Mouse (Mus musculus): ENCODE data around the gene Myocos.
"Not testable (repeated sequence)": the region's sequence is repeated elsewhere in the genome, so short reads cannot be mapped to it uniquely, and the experiment has no call there.

Myocos gene

GRCm38 (mm10) chr1:162658119-162658518 is at the start of gene Myocos:
Gene Myocos (minus strand): TSS chr1:162658219.
- DNase-seq, result no peak

GRCm38 (mm10) chr1:162700389-162701066 is 42.5 kb upstream of the Myocos start:
- no peak for DNase-seq

- no peak for DNase-seq
These were observed 39.8 kb upstream of the Myocos start for GRCm38 (mm10) chr1:162697866-162698265.

- DNase-seq, result no peak
These were observed 35.7 kb upstream of the Myocos start for GRCm38 (mm10) chr1:162693721-162694120.

GRCm38 (mm10) chr1:162665486-162666174 is 7.6 kb upstream of the Myocos start:
- peak; percentile 4 for DNase-seq

- DNase-seq, result peak; percentile 67
These were observed 6.9 kb upstream of the Myocos start for GRCm38 (mm10) chr1:162664826-162665475.

- DNase-seq, result no peak
These were observed 2.3 kb upstream of the Myocos start for GRCm38 (mm10) chr1:162660276-162660860.

- no peak for DNase-seq
These were observed 9.6 kb downstream of the Myocos start for GRCm38 (mm10) chr1:162648416-162648815.

- DNase-seq, result no peak
These were observed 11.8 kb downstream of the Myocos start for GRCm38 (mm10) chr1:162646083-162646686.

GRCm38 (mm10) chr1:162643752-162644151 is 14.3 kb downstream of the Myocos start:
- peak; percentile 23 for DNase-seq

GRCm38 (mm10) chr1:162642591-162642990 is 15.4 kb downstream of the Myocos start:
- no peak for DNase-seq

- no peak for DNase-seq
These were observed 18.2 kb downstream of the Myocos start for GRCm38 (mm10) chr1:162639861-162640260.

GRCm38 (mm10) chr1:162639051-162639750 is 18.8 kb downstream of the Myocos start, which contains the start of gene Myoc:
Gene Myoc (plus strand): TSS chr1:162639155.
- DNase-seq, result no peak

- no peak for DNase-seq
These were observed 19.5 kb downstream of the Myocos start for GRCm38 (mm10) chr1:162638535-162638934.

GRCm38 (mm10) chr1:162636516-162636915 is 21.5 kb downstream of the Myocos start:
- no peak for DNase-seq

GRCm38 (mm10) chr1:162635291-162635931 is 22.6 kb downstream of the Myocos start:
- DNase-seq, result not testable (repeated sequence)

GRCm38 (mm10) chr1:162628326-162628725 is 29.7 kb downstream of the Myocos start:
- DNase-seq, result not testable (repeated sequence)

- not testable (repeated sequence) for DNase-seq
These were observed 30.2 kb downstream of the Myocos start for GRCm38 (mm10) chr1:162627821-162628220.

GRCm38 (mm10) chr1:162625229-162625628 is 32.8 kb downstream of the Myocos start:
- no peak for DNase-seq

- DNase-seq, result no peak
These were observed 34.1 kb downstream of the Myocos start for GRCm38 (mm10) chr1:162623895-162624294.

GRCm38 (mm10) chr1:162620487-162620886 is 37.5 kb downstream of the Myocos start:
- DNase-seq, result no peak

- peak; percentile 29 for DNase-seq
These were observed 42.5 kb downstream of the Myocos start for GRCm38 (mm10) chr1:162615511-162615910.
